Mouse (Mus musculus): ENCODE measurements at regions not wholly inside any gene's neighbourhood (a gene's known extent, or its start where the extent isn't known, plus 50 kb on each side); places are given as distances from the start of the nearest gene placed in this dataset.

DNA sequence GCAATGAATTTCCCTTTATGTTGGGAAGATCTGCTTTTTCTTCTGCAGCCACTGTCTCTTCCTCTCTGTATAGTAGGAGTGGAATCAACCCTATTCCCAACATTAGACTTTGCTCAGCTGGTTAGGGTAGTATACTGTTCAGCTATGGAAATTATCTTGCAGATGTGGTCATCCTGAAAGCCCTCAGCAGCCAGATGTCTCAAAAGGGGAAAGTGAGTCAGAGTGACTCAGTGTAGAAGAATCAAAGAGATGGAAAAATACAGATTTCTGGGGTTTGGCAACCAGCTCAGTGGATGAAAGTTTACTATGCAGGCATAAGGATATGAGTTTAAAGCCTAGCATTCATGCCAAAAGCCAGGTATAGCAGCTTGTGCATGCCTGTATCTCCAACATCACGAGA is 300.9 kb upstream of the Nmur2 start:
- Histone ChIP-seq H3K4me1 (no peaks in the 10 kb centered on the region; the same call in 1 of the 2 replicates), H3K27me3 (no peaks in the 10 kb centered on the region), H3K36me3 (no peaks in the 10 kb centered on the region), H3K9ac (replicated peaks) (no peak overlapping the region), H3K4me2 (replicated peaks) (no peak overlapping the region), H3K27ac (replicated peaks) (no peak overlapping the region), H3K4me3 (no peak overlapping the region), H3K9me3 (no peaks in the 10 kb centered on the region)
- WGBS, result 85% methylated on average over 1 of the region's 1 CpGs
- ATAC-seq (ENCODE audit: low FRiP score, low read depth), result no peak

DNA sequence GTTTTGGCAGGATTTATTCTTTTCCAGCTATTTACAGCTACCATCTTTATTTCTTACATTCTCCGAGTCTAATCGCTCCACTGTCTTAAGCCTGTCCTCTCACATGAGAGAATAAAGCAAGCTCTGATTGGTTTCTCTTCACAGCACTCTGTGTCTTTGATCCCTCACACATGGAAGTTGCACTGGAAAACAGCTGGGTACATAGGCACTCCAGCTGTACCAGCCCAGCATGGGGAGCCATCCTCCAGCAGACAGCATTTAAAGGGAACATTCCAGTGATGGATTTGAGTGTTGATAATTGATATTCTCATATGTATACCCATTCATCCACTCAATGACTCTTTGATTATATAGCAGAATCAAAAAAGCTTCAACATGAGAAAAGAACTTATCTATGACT is 300.2 kb upstream of the Nmur2 start:
- Histone ChIP-seq H3K36me3 (no peaks in the 10 kb centered on the region), H3K4me3 (no peak overlapping the region), H3K27ac (replicated peaks) (no peak overlapping the region), H3K4me1 (no peaks in the 10 kb centered on the region; the same call in 1 of the 2 replicates), H3K9ac (replicated peaks) (no peak overlapping the region), H3K4me2 (replicated peaks) (no peak overlapping the region), H3K27me3 (no peaks in the 10 kb centered on the region), H3K9me3 (no peaks in the 10 kb centered on the region)
- 70% methylated on average over 2 of the region's 2 CpGs for WGBS
- ATAC-seq (ENCODE audit: low FRiP score, low read depth), result no peak

DNA sequence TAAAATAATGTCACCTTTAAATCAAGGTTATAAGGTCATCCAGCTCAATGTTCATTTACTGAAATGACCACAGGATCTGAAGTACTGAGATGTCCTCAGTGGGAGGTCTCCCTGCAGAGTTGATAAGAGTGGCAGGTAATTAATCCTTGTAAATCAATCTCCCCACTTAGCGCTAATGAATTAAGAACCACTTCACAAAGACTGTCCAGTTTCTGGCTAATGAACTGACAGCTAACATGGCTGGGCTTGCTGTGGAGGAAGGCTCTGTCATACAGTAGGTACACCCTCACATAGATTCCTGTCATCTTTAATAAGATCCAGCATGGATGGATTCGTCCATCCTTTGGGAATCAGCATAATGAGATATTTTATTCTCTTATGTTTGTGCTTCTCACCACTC is 297.7 kb upstream of the Nmur2 start:
- H3K36me3 ChIP-seq, result no peaks in the 10 kb centered on the region
- no peaks in the 10 kb centered on the region for H3K9me3 ChIP-seq
- 92% methylated on average over 2 of the region's 2 CpGs for WGBS
- no peak for ATAC-seq (ENCODE audit: low FRiP score, low read depth)
- no peaks in the 10 kb centered on the region for H3K27me3 ChIP-seq
- no peak overlapping the region for H3K27ac ChIP-seq (replicated peaks)
- no peak overlapping the region for H3K4me2 ChIP-seq (replicated peaks)
- no peaks in the 10 kb centered on the region; the same call in 1 of the 2 replicates for H3K4me1 ChIP-seq
- H3K9ac ChIP-seq (replicated peaks), result no peak overlapping the region
- no peak overlapping the region for H3K4me3 ChIP-seq

DNA sequence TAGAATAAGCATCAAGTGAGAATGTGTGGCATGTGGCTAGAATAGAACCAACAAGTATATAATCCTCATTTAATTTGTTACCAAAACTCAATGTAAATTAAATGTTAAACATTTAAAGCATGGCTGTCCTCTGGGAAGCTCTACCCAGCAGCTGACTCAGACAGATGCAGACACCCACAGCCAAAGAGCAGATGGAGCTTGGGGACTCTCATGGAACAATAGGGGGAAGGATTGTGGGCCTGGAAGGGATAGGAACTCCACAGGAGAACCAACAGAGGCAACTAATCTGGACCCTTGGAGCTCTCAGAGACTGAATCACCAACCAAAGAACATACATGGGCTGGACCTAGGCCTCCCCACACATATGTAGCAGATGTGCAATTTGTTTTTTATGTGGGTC is 295.1 kb upstream of the Nmur2 start:
- Histone ChIP-seq H3K27ac (replicated peaks) (no peak overlapping the region), H3K9ac (replicated peaks) (no peak overlapping the region), H3K4me2 (replicated peaks) (no peak overlapping the region), H3K4me1 (no peaks in the 10 kb centered on the region; the same call in 1 of the 2 replicates), H3K27me3 (no peaks in the 10 kb centered on the region), H3K4me3 (no peak overlapping the region), H3K9me3 (no peaks in the 10 kb centered on the region), H3K36me3 (no peaks in the 10 kb centered on the region)
- no peak for ATAC-seq (ENCODE audit: low FRiP score, low read depth)

DNA sequence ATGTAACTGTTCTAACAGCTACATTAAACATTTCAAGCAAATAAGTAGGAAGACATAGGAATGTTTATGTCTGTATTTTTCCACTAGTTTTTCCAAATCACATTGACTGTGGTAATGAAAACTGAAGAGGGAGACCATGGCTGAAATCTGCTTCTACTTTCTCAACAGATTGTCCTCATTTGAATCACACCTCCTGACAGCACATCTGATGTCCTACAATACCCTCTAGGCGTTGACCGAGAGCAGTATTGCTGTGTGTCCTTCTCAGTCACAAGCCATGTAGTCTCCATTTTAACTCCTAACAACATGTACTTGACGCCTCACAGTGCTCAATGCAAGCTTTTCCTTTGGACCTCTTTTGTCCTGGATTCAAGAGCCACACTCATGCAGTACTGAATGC is 279.5 kb upstream of the Nmur2 start:
- ATAC-seq (ENCODE audit: low FRiP score, low read depth), result no peak
- Histone ChIP-seq H3K9ac (replicated peaks) (no peak overlapping the region), H3K4me2 (replicated peaks) (no peak overlapping the region), H3K27me3 (no peaks in the 10 kb centered on the region), H3K27ac (replicated peaks) (no peak overlapping the region), H3K4me1 (no peaks in the 10 kb centered on the region), H3K36me3 (no peaks in the 10 kb centered on the region), H3K9me3 (no peaks in the 10 kb centered on the region), H3K4me3 (no peak overlapping the region)
- WGBS, result 93% methylated on average over 3 of the region's 3 CpGs

DNA sequence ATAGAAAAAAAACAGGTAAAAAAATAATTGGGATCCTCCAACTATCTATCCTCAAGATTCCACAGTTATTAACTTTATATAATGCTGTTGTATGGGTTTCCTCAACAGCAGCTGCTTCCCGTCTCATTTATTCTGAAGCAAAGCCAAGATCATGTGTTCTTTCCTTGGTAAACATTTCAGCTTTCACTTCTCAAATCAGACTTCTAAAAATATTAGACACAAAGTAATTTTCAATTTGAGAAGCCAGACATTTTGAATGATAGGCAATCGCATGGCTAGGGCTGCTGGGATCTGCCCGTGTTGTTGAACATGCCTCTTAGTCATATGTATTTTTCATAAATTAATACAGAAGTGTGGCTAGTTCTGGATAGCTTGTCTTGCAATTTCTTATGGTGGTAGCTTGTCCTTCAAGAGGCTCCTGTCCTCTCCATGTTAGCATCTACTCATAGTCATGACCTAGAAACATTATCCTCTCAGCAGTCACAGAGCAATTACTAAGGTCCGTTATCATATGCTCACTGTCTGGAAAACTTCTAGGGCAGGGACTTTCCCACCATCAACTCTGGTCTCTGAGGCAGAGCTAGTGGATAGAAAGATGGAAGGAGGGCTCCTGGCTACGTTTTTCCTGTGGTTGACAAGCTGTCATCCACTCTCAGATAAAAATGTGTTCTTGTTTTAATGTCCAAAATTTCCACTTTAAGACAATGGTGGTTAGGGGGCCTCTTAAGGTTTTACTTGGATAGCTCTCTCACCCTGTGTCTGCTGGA is 274.6 kb upstream of the Nmur2 start:
- H3K9ac ChIP-seq (replicated peaks), result no peak overlapping the region
- no peaks in the 10 kb centered on the region for H3K9me3 ChIP-seq
- no peaks in the 10 kb centered on the region for H3K36me3 ChIP-seq
- no peak for ATAC-seq (ENCODE audit: low FRiP score, low read depth)
- WGBS, result 83% methylated on average over 5 of the region's 5 CpGs
- H3K27ac ChIP-seq (replicated peaks), result no peak overlapping the region
- no peaks in the 10 kb centered on the region for H3K4me1 ChIP-seq
- no peak overlapping the region for H3K4me2 ChIP-seq (replicated peaks)
- H3K4me3 ChIP-seq, result no peak overlapping the region
- no peaks in the 10 kb centered on the region for H3K27me3 ChIP-seq

DNA sequence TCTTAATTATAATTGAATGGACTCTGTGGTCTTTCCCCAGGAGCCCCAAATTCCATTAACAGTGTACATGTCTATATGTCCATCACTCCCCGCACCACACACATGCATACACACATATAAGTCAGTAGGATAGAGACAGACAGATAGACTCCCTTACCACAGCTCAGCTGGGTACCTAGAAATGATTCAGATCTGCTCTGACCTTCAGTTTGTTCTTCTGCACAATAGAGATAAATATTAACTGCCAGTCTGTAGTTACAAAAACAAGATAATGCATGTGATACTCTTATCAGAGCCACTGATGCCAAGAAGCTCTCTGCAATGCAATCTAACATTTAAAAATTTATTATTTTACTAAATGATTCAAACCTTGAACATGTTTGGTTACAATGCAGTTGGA is 268.7 kb upstream of the Nmur2 start:
- H3K9me3 ChIP-seq, result no peaks in the 10 kb centered on the region
- no peaks in the 10 kb centered on the region for H3K36me3 ChIP-seq
- no peak overlapping the region for H3K4me3 ChIP-seq
- 94% methylated on average over 1 of the region's 1 CpGs for WGBS
- H3K4me2 ChIP-seq (replicated peaks), result no peak overlapping the region
- no peak for ATAC-seq (ENCODE audit: low FRiP score, low read depth)
- H3K27me3 ChIP-seq, result no peaks in the 10 kb centered on the region
- no peak overlapping the region for H3K27ac ChIP-seq (replicated peaks)
- no peak overlapping the region for H3K9ac ChIP-seq (replicated peaks)
- no peaks in the 10 kb centered on the region for H3K4me1 ChIP-seq

DNA sequence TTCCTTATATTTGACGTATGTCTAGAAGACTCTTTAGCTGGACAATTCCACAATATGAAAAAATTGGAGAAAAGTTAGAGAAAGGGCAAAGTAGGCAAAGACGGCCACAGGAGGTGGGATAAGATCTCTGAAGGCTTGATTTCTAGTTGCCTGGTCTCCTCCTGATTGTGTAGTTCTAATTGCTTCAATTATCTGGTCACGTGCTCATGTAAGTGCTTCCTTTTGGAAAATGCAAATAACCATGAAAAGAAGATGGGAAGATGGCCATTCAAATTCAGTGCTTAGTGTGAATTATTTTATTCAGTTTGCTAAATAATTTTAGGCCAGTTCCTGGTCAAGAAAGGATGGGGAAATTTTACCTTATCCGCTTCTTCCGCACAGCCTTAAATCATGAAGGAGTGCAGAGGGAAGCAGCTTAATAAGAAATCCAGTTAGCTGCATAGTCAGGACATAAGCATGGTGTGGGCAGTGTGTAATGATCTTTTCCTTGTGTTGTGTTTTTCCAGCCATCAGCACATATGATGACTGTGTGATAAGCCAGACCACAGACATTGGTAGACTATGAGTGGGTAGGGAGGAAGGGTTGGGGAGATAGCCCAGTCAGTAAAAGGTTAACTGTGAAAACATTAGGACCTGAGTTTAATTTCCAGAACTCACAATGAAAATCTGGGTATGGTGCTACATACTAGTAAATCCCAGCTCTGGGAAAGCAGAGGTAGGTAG is 267.7 kb upstream of the Nmur2 start:
- no peaks in the 10 kb centered on the region for H3K27me3 ChIP-seq
- H3K27ac ChIP-seq (replicated peaks), result no peak overlapping the region
- no peaks in the 10 kb centered on the region for H3K9me3 ChIP-seq
- H3K36me3 ChIP-seq, result no peaks in the 10 kb centered on the region
- no peak overlapping the region for H3K4me2 ChIP-seq (replicated peaks)
- H3K4me1 ChIP-seq, result no peaks in the 10 kb centered on the region
- whole genome bisulfite sequencing, result 88% methylated on average over 5 of the region's 5 CpGs
- no peak for ATAC-seq (ENCODE audit: low FRiP score, low read depth)
- H3K4me3 ChIP-seq, result no peak overlapping the region
- no peak overlapping the region for H3K9ac ChIP-seq (replicated peaks)

DNA sequence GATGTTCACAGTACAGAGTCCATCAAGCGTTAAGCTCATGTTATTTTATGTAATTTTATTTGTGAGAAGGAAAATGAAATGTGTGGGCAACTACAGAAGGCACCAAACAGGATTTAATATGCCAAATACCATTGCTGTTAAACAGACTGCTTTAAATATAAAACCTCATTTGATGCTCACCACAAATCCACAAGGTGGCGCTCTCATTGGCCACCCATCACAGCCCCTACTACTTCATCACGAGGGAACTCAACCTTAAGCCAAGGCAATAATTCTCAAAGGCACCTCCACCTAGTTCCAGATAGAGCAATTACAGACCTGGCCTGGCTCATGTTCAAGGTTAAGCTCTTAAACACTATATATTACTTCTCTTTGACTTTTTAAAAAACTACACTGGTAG is 266.2 kb upstream of the Nmur2 start:
- Histone ChIP-seq H3K4me2 (replicated peaks) (no peak overlapping the region), H3K36me3 (no peaks in the 10 kb centered on the region), H3K4me1 (no peaks in the 10 kb centered on the region), H3K4me3 (no peak overlapping the region), H3K9me3 (no peaks in the 10 kb centered on the region), H3K9ac (replicated peaks) (no peak overlapping the region), H3K27me3 (no peaks in the 10 kb centered on the region), H3K27ac (replicated peaks) (no peak overlapping the region)
- no peak for ATAC-seq (ENCODE audit: low FRiP score, low read depth)
- WGBS, result 31% methylated on average over 3 of the region's 3 CpGs

DNA sequence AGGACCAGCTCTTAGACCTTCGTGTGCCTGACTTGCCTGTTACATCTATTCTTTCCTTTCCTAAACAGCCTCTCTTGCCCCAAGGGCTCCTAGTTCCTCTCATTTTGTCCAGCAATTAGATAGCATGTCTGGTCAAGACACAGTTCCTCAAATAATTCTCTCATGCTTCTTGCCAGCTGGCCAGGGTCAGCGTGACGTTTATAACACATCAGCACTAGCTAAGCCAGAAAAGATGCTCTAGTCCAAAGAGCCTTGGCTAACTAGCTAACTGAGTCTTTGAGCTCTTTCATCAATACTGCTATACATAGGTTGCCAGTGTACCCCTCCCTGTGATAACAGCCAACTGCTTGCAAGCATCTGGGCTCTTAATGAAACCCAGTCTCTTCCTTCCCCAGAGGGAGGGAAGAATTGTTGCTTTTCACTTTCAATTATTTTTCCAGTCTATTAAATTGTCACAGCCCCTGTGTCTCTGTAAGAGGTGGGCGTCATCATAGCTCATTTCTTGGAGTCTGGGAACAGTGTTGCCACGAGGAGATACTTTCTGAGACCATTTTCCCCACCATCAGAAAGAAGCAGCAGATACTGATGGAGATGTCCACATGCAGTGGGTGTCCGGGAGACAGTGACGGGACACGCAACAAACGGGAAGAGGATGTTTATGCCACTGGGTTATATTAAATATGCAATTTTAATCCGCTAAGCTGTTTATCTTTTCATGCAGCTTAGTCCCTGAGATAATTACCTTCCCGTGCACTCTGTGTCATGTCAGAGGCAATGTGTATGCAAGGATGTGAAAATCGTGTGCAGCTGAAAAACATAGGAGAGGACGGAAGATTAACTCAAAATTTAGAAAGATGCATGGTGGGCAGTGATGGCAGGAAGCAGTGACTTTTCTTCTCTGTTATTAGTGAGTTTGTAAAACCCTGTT is 250.1 kb upstream of the Nmur2 start:
- no peak overlapping the region for H3K27ac ChIP-seq (replicated peaks)
- H3K27me3 ChIP-seq, result no peaks in the 10 kb centered on the region
- ATAC-seq (ENCODE audit: low FRiP score, low read depth), result no peak
- no peak overlapping the region for H3K4me2 ChIP-seq (replicated peaks)
- H3K9me3 ChIP-seq, result no peaks in the 10 kb centered on the region
- no peak overlapping the region for H3K4me3 ChIP-seq
- WGBS, result 74% methylated on average over 13 of the region's 13 CpGs
- no peak overlapping the region for H3K9ac ChIP-seq (replicated peaks)
- no peaks in the 10 kb centered on the region for H3K4me1 ChIP-seq
- no peaks in the 10 kb centered on the region for H3K36me3 ChIP-seq

DNA sequence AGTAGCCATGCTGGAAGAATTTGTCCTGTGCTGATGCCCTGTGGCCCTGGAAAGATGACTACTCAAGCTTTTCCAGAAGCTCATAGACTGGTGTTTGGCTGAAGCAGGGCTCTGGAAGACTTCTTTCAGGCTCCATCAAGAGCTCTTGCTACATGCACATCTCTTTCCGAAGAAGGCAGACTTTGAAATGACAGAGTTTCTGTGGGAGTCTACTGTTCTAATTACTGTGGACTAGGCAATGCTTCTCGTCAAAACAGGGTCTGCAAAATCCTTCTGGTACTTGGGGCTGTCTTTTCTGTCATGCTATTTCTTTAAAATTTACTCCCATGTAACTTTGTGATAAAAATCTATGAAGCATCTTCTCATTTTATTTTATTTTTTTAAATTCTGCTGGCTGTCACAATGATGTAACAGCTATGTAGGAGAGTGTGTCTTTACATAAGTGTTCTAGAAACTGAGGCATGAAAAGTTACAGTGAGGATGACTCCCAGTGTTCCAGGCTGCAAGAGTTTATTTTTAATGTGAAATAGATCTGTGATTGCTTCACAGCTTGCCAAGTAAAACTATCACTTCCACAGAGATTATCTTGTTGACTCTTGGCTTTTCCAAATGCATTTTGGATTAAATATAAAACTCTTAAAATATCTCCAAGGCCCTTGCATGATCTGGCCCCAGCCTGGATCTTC is 244.9 kb upstream of the Nmur2 start:
- H3K36me3 ChIP-seq, result no peaks in the 10 kb centered on the region
- WGBS, result 83% methylated on average over 2 of the region's 2 CpGs
- no peak overlapping the region for H3K9ac ChIP-seq (replicated peaks)
- H3K4me1 ChIP-seq, result no peaks in the 10 kb centered on the region
- no peak for ATAC-seq (ENCODE audit: low FRiP score, low read depth)
- H3K27me3 ChIP-seq, result no peaks in the 10 kb centered on the region
- no peaks in the 10 kb centered on the region for H3K9me3 ChIP-seq
- no peak overlapping the region for H3K4me2 ChIP-seq (replicated peaks)
- H3K4me3 ChIP-seq, result no peak overlapping the region
- H3K27ac ChIP-seq (replicated peaks), result no peak overlapping the region

All from midbrain, embryonic 12.5 days (tissue).